Mouse (Mus musculus): ENCODE measurements around the gene Il17a. TPM values are rescaled to one million over a fixed set of nuclear protein-coding genes. Genes with fewer than 3 reads are reported as not detected.

The Il17a gene
- not detected in 2 replicates for polyA plus RNA-seq (2015; fragmentation: Nextera tagmentation; extraction: Ambion mirVana)

DNA sequence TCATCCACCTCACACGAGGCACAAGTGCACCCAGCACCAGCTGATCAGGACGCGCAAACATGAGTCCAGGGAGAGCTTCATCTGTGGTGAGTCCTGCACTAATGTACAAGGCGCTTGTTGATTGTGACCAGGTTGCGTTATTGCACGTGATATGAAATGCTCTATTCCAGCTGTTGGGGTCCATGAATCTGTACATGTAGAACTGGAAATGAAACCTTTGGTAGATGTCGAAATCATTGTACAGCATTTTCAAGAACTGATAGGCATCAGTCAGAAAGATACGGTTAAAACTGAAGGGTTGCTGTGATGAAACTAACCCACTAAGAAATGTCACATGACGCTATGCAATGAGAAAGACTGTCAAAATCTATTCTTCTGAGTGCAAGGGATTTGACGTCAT lies at the start of gene Il17a:
TSS of gene Il17a (plus strand) at position 3 of the 400 bp plus-strand sequence.
- 93% methylated on average over 10 of the region's 10 CpGs for WGBS
- Histone ChIP-seq H3K4me1 (ENCODE audit: control insufficient read depth, insufficient read depth, low read length) (no peaks in the 10 kb centered on the region), H3K27ac (ENCODE audit: low read length) (no peak within 1 kb of the TSS), H3K27me3 (replicated peaks; ENCODE audit: control insufficient read depth, insufficient read depth, low read length) (no peaks in the 10 kb centered on the region), H3K36me3 (ENCODE audit: control insufficient read depth, insufficient read depth, low read length) (no peaks in the 10 kb centered on the region), H3K9me3 (ENCODE audit: control insufficient read depth, low read length) (no peaks in the 10 kb centered on the region), H3K9ac (ENCODE audit: low read depth, low read length) (no peak within 1 kb of the TSS), H3K4me3 (ENCODE audit: low read length) (no peak within 1 kb of the TSS), H3K4me2 (ENCODE audit: low read depth, low read length) (no peak within 1 kb of the TSS)
- no peak for ATAC-seq

DNA sequence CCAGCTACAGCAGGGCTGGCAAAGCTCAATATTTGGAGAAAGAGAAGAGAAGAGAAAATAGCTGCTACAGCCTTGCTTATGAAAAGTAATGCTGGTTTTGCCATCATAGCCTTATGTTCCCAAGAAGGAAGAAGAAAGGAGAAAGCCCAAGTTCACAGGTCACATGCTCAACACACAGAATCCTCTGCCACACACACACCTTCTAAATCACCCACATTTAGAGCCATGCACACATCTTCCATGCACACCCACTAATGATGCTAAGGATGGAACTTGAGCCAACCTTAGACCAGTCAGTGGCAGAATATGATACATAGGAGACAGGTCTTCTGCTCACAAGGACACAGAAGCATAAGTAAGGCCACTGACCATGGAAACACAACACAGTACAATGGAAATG lies 47.9 kb upstream of the Il17a start:
- Histone ChIP-seq H3K36me3 (ENCODE audit: control insufficient read depth, insufficient read depth, low read length) (no peaks in the 10 kb centered on the region), H3K27ac (ENCODE audit: low read length) (no peak overlapping the region), H3K9ac (ENCODE audit: low read depth, low read length) (no peak overlapping the region), H3K4me2 (ENCODE audit: low read depth, low read length) (no peak overlapping the region), H3K4me3 (ENCODE audit: low read length) (no peak overlapping the region), H3K4me1 (ENCODE audit: control insufficient read depth, insufficient read depth, low read length) (no peaks in the 10 kb centered on the region), H3K9me3 (ENCODE audit: control insufficient read depth, low read length) (no peaks in the 10 kb centered on the region), H3K27me3 (replicated peaks; ENCODE audit: control insufficient read depth, insufficient read depth, low read length) (no peaks in the 10 kb centered on the region)
- no peak for ATAC-seq

DNA sequence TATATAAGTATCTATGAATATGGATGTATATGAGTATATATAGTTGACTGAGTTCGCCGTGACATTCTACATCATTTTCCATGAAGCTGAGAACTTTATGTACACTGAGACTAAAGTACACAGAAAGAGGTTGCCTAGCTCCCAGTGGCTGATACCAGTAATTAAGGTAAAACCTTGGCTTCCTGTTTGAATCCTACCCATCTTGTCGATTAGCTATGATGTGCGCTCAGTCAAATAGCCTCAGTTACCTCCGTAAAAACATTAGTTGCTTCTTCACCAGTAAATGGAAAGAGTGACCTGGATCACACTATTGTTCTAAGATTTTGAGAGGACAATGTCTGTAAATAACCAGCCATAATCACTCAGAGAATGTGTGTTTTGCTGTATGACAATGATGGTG lies 47.3 kb upstream of the Il17a start:
- H3K27ac ChIP-seq (ENCODE audit: low read length): no peak overlapping the region
- 89% methylated on average over 5 of the region's 5 CpGs for WGBS
- no peaks in the 10 kb centered on the region for H3K27me3 ChIP-seq (replicated peaks; ENCODE audit: control insufficient read depth, insufficient read depth, low read length)
- no peak overlapping the region for H3K4me3 ChIP-seq (ENCODE audit: low read length)
- H3K4me2 ChIP-seq (ENCODE audit: low read depth, low read length): no peak overlapping the region
- ATAC-seq: no peak
- no peaks in the 10 kb centered on the region for H3K4me1 ChIP-seq (ENCODE audit: control insufficient read depth, insufficient read depth, low read length)
- no peaks in the 10 kb centered on the region for H3K36me3 ChIP-seq (ENCODE audit: control insufficient read depth, insufficient read depth, low read length)
- no peaks in the 10 kb centered on the region for H3K9me3 ChIP-seq (ENCODE audit: control insufficient read depth, low read length)
- no peak overlapping the region for H3K9ac ChIP-seq (ENCODE audit: low read depth, low read length)

DNA sequence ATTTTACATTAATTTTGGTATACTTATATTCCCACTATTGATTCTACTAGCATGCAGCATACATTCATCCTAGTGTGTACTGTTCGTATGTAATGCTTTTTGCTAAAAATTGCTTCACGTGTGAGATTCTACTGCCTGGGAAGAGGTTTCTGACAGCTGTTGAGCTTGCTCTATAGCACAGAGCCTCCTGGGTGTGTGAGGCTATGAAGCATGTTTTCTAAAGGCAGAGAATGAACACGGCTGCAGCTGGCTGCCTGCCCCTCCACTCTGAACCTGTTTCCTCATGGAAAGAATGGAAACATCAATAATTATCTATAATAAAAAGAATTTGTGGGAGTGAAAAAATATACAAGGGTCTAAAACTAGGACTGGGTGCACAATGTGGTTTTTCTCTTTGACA lies 46.9 kb upstream of the Il17a start:
- Histone ChIP-seq H3K9ac (ENCODE audit: low read depth, low read length) (no peak overlapping the region), H3K4me2 (ENCODE audit: low read depth, low read length) (no peak overlapping the region), H3K4me3 (ENCODE audit: low read length) (no peak overlapping the region), H3K4me1 (ENCODE audit: control insufficient read depth, insufficient read depth, low read length) (no peaks in the 10 kb centered on the region), H3K27ac (ENCODE audit: low read length) (no peak overlapping the region), H3K36me3 (ENCODE audit: control insufficient read depth, insufficient read depth, low read length) (no peaks in the 10 kb centered on the region), H3K27me3 (replicated peaks; ENCODE audit: control insufficient read depth, insufficient read depth, low read length) (no peaks in the 10 kb centered on the region), H3K9me3 (ENCODE audit: control insufficient read depth, low read length) (no peaks in the 10 kb centered on the region)
- WGBS: 65% methylated on average over 3 of the region's 3 CpGs
- no peak for ATAC-seq

DNA sequence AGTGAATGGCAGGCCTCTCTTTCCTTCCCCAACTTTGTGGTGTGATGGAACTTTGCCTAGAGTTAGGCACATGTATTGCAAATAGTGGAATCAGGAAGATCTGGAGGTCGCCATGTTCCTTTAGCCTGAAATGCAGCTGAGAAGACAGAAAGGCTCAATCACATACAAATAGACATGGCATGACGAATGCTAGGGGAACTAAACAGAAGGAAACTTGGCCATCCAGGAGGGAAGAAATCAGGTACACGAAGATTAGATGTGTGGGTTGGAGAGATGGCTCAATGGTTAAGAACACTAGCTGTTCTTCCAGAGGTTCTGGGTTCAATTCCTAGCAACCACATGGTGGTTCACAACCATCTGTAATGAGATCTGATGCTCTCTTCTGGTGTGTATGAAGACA lies 46.3 kb upstream of the Il17a start:
- no peaks in the 10 kb centered on the region for H3K27me3 ChIP-seq (replicated peaks; ENCODE audit: control insufficient read depth, insufficient read depth, low read length)
- H3K4me3 ChIP-seq (ENCODE audit: low read length): no peak overlapping the region
- no peaks in the 10 kb centered on the region for H3K36me3 ChIP-seq (ENCODE audit: control insufficient read depth, insufficient read depth, low read length)
- no peak overlapping the region for H3K27ac ChIP-seq (ENCODE audit: low read length)
- no peak for ATAC-seq
- H3K9ac ChIP-seq (ENCODE audit: low read depth, low read length): no peak overlapping the region
- no peak overlapping the region for H3K4me2 ChIP-seq (ENCODE audit: low read depth, low read length)
- no peaks in the 10 kb centered on the region for H3K9me3 ChIP-seq (ENCODE audit: control insufficient read depth, low read length)
- WGBS: 91% methylated on average over 3 of the region's 3 CpGs
- no peaks in the 10 kb centered on the region for H3K4me1 ChIP-seq (ENCODE audit: control insufficient read depth, insufficient read depth, low read length)

DNA sequence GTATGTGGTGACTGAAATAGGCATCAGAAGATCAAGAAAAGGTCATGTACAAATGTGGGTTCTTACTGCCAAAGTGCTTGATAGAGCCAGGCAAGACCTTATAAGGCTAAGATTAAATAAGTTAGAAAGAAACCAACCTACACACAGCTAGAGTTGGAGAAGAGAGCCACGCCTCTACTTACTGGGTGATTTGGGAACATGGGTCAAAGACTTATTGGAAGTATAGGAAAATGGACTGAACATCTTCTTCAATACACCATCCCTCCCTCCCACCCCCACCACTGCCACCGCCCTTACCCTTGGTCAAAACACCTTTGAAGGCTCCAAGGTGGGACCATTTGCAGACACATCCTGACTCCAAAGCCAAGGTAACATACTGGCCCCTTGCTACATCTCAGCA lies 45.3 kb upstream of the Il17a start:
- WGBS: 80% methylated on average over 2 of the region's 2 CpGs
- Histone ChIP-seq H3K36me3 (ENCODE audit: control insufficient read depth, insufficient read depth, low read length) (no peaks in the 10 kb centered on the region), H3K9me3 (ENCODE audit: control insufficient read depth, low read length) (no peaks in the 10 kb centered on the region), H3K9ac (ENCODE audit: low read depth, low read length) (no peak overlapping the region), H3K4me3 (ENCODE audit: low read length) (no peak overlapping the region), H3K27ac (ENCODE audit: low read length) (no peak overlapping the region), H3K4me1 (ENCODE audit: control insufficient read depth, insufficient read depth, low read length) (no peaks in the 10 kb centered on the region), H3K4me2 (ENCODE audit: low read depth, low read length) (no peak overlapping the region), H3K27me3 (replicated peaks; ENCODE audit: control insufficient read depth, insufficient read depth, low read length) (no peaks in the 10 kb centered on the region)
- ATAC-seq: no peak

DNA sequence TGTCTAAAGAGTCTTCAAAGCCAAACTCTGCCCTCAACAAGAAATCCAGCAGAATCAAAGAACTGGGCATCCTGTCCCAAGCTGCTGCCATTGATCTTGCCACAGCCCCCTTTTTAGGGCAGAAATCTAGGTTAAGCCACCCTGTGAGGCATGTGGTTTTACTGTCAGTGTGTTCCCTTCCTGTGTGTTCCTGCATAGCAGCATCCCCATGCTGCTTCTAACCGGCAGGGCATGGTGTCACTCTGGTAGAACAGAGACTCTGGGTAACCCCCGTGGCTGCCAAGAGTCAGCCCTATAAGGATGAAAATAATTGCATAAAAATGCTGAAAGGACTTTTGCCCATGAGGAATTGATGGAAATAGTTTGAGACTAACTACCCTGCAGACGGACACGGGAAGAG lies 44.8 kb upstream of the Il17a start:
- Histone ChIP-seq H3K4me2 (ENCODE audit: low read depth, low read length) (no peak overlapping the region), H3K9me3 (ENCODE audit: control insufficient read depth, low read length) (no peaks in the 10 kb centered on the region), H3K27ac (ENCODE audit: low read length) (no peak overlapping the region), H3K36me3 (ENCODE audit: control insufficient read depth, insufficient read depth, low read length) (no peaks in the 10 kb centered on the region), H3K9ac (ENCODE audit: low read depth, low read length) (no peak overlapping the region), H3K4me1 (ENCODE audit: control insufficient read depth, insufficient read depth, low read length) (no peaks in the 10 kb centered on the region), H3K4me3 (ENCODE audit: low read length) (no peak overlapping the region), H3K27me3 (replicated peaks; ENCODE audit: control insufficient read depth, insufficient read depth, low read length) (no peaks in the 10 kb centered on the region)
- no peak for ATAC-seq
- 83% methylated on average over 4 of the region's 4 CpGs for WGBS

DNA sequence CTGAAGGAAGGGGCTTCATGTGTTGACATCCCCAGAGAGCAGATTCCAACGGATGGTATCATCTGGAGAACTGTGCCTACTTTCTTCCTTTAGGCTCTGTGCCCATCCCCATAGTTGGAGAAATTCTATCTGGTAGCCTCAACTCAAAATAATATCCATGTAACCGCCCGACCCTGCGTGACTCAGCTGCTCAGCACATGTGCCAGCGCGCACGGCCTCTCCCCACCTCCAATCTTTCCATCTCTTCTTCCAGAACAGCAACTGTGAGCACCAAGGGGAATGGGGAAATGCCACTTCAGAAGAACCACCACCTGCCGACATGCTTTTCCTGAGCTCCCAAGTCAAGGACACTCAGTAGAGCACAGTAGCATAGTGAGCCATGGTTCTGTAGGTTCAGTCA lies 39.4 kb upstream of the Il17a start:
- no peak overlapping the region for H3K4me3 ChIP-seq (ENCODE audit: low read length)
- H3K36me3 ChIP-seq (ENCODE audit: control insufficient read depth, insufficient read depth, low read length): no peaks in the 10 kb centered on the region
- no peaks in the 10 kb centered on the region for H3K27me3 ChIP-seq (replicated peaks; ENCODE audit: control insufficient read depth, insufficient read depth, low read length)
- WGBS: 95% methylated on average over 8 of the region's 8 CpGs
- no peak for ATAC-seq
- H3K27ac ChIP-seq (ENCODE audit: low read length): no peak overlapping the region
- H3K4me2 ChIP-seq (ENCODE audit: low read depth, low read length): no peak overlapping the region
- no peaks in the 10 kb centered on the region for H3K4me1 ChIP-seq (ENCODE audit: control insufficient read depth, insufficient read depth, low read length)
- no peak overlapping the region for H3K9ac ChIP-seq (ENCODE audit: low read depth, low read length)
- no peaks in the 10 kb centered on the region for H3K9me3 ChIP-seq (ENCODE audit: control insufficient read depth, low read length)

DNA sequence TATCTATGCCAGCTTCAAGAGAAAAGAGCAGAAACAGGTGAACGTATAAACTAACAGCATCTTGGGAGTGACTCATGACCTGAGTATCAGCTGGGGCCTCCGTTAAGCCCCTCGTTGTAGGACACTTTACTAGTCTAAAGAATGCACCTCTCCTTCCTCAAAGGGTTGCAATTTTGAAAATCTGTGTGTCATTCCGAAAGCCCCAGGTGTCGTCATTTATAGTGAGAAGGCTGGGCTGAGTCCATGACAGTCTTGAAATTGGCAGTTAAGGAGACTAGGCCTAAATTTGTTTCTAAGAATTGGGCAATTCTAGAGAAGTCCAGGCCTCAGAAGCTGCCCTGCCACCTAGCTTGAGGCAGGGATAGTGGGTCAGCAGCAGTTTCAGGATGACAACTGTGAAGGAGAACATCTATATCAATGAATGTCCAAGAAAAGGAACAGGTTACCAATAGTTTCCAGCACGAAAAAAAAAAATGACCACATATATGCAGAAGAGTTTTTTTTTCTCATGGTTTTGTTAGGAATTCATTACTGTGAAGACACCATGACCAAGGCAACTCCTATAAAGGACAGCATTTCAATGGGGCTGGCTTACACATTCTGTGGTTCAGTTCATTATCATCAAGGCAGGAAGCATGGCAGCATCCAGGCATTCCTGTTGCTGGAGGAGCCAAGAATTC lies 36.9 kb upstream of the Il17a start:
- 85% methylated on average over 6 of the region's 6 CpGs for WGBS
- Histone ChIP-seq H3K4me3 (ENCODE audit: low read length) (no peak overlapping the region), H3K4me1 (ENCODE audit: control insufficient read depth, insufficient read depth, low read length) (no peaks in the 10 kb centered on the region), H3K27me3 (replicated peaks; ENCODE audit: control insufficient read depth, insufficient read depth, low read length) (no peaks in the 10 kb centered on the region), H3K9me3 (ENCODE audit: control insufficient read depth, low read length) (no peaks in the 10 kb centered on the region), H3K27ac (ENCODE audit: low read length) (no peak overlapping the region), H3K9ac (ENCODE audit: low read depth, low read length) (no peak overlapping the region), H3K36me3 (ENCODE audit: control insufficient read depth, insufficient read depth, low read length) (no peaks in the 10 kb centered on the region), H3K4me2 (ENCODE audit: low read depth, low read length) (no peak overlapping the region)
- ATAC-seq: no peak

DNA sequence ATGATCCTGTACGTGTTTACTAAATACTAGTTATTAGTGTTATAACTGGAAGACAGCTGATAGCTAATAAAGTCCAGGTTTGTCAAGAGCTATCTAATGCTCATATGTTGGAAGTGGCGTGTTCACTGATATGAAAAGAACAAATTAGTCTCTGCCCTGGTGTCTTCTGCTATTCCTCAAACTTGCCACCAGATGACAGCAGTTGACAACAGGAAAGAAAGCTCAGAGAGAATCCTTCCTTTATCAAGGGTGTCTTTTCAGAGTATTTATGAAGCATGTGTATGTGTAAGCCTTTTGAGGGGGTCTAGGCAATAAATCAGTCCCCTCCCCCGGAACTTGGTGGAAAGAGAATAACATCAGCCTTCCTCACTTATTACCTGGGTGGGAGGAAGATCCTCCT lies 30.7 kb upstream of the Il17a start:
- H3K27ac ChIP-seq (ENCODE audit: low read length): no peak overlapping the region
- no peak for ATAC-seq

More for the DNA sequence above, 30.7 kb upstream of the Il17a start:
- no peak overlapping the region for H3K4me3 ChIP-seq (ENCODE audit: low read length)
- no peaks in the 10 kb centered on the region for H3K27me3 ChIP-seq (replicated peaks; ENCODE audit: control insufficient read depth, insufficient read depth, low read length)
- no peak overlapping the region for H3K9ac ChIP-seq (ENCODE audit: low read depth, low read length)
- no peaks in the 10 kb centered on the region for H3K9me3 ChIP-seq (ENCODE audit: control insufficient read depth, low read length)
- no peaks in the 10 kb centered on the region for H3K4me1 ChIP-seq (ENCODE audit: control insufficient read depth, insufficient read depth, low read length)
- no peak overlapping the region for H3K4me2 ChIP-seq (ENCODE audit: low read depth, low read length)
- no peaks in the 10 kb centered on the region for H3K36me3 ChIP-seq (ENCODE audit: control insufficient read depth, insufficient read depth, low read length)
- 58% methylated on average over 3 of the region's 3 CpGs for WGBS

Measured in intestine, embryonic 16.5 days (tissue).